Mouse (Mus musculus) C2C12 (cell line): ENCODE measurements around the gene Plekhm2. TPM values are rescaled to one million over a fixed set of nuclear protein-coding genes. Genes with fewer than 3 reads are reported as not detected.

Source experiments
- H3K27me3 ChIP-seq: one replicate; pipeline ENCODE4 v1.6.1; 2011; ENCODE audit not compliant: control insufficient read depth, insufficient read depth, insufficient read length
- H3K36me3 ChIP-seq: one replicate; pipeline ENCODE4 v1.6.1; 2011; ENCODE audit not compliant: control insufficient read depth, insufficient read depth
- H3K4me3 ChIP-seq: one replicate; pipeline ENCODE4 v1.5.1; 2011; ENCODE audit warnings: mild to moderate bottlenecking, control low read depth; ENCODE audit not compliant: poor library complexity, insufficient read depth, severe bottlenecking
- H3K79me2 ChIP-seq: one replicate; pipeline ENCODE4 v1.6.1; 2011; ENCODE audit not compliant: control insufficient read depth, insufficient read depth
- H3K79me3 ChIP-seq: one replicate; pipeline ENCODE4 v1.6.1; 2011; ENCODE audit warnings: low read depth, control low read depth
- H3ac ChIP-seq: one replicate; pipeline ENCODE3; 2011; ENCODE audit warnings: low read depth; ENCODE audit not compliant: control insufficient read depth, insufficient read length
- CEBPB ChIP-seq: IDR thresholded peaks from one replicate; pipeline ENCODE4 v1.6.1; 2011; ENCODE audit warnings: low read depth, mild to moderate bottlenecking, control low read depth, moderate library complexity
- CTCF ChIP-seq: IDR thresholded peaks from one replicate; pipeline ENCODE4 v1.5.1; 2011; ENCODE audit not compliant: control insufficient read depth, insufficient read depth, insufficient read length
- FOSL1 ChIP-seq: IDR thresholded peaks from one replicate; pipeline ENCODE4 v1.8.0; 2011; ENCODE audit warnings: mild to moderate bottlenecking, low read length; ENCODE audit not compliant: poor library complexity, insufficient read depth, severe bottlenecking
- MAX ChIP-seq: IDR thresholded peaks from one replicate; pipeline ENCODE4 v1.6.1; 2011; ENCODE audit warnings: mild to moderate bottlenecking, control low read depth
- MYOD1 ChIP-seq: IDR thresholded peaks from one replicate; pipeline ENCODE4 v1.6.1; 2011; ENCODE audit warnings: low read depth; ENCODE audit not compliant: control insufficient read depth, insufficient read length
- MYOG ChIP-seq: IDR thresholded peaks from one replicate; pipeline ENCODE4 v1.6.1; 2011; ENCODE audit not compliant: control insufficient read depth, insufficient read length; ENCODE audit errors: extremely low read depth
- USF1 ChIP-seq: IDR thresholded peaks from one replicate; pipeline ENCODE4 v1.6.1; 2011; ENCODE audit warnings: low read depth, mild to moderate bottlenecking, control low read depth, moderate library complexity
- long read RNA-seq, 2 experiments: library from polyadenylated mRNA; unstranded; transcript quantifications; one replicate each; pipeline ENCODE4 v2.0.0; 2019 to 2020
- polyA plus RNA-seq: library from polyadenylated mRNA; unstranded; fragments of >200 nt; fragmentation: generic; extraction: Trizol; gene quantifications from one replicate; pipeline ENCODE4 v1.2.1, GENCODE M21; 2012; ENCODE audit warnings: missing spikeins

Plekhm2 gene
- polyA plus RNA-seq, result 13.1 TPM
- long read RNA-seq, experiment 1, partial matches to known transcripts, result 6 of 6 reads
- long read RNA-seq, experiment 1, other reads (novel, unspliced or antisense), result 0 of 6 reads
- long read RNA-seq, experiment 2, partial matches to known transcripts, result 11 of 12 reads
- long read RNA-seq, experiment 2, other reads (novel, unspliced or antisense), result 1 of 12 reads

GRCm38 (mm10) chr4:141664799-141665198, at the start of gene Plekhm2:
TSS of gene Plekhm2 (minus strand) at chr4:141664899.
- Histone ChIP-seq H3K27me3 (no peaks in the 10 kb centered on the region), H3K4me3 (peak within 1 kb of the TSS; percentile 48), H3K36me3 (no peaks in the 10 kb centered on the region), H3K79me2 (peaks cover 14% of the 10 kb centered on the region), H3K79me3 (peaks cover 7% of the 10 kb centered on the region), H3ac (peak within 1 kb of the TSS; percentile 96)
- TF ChIP-seq FOSL1 (no peak), CTCF (no peak), CEBPB (no peak), MYOG (no peak), MYOD1 (no peak), USF1 (no peak), MAX (no peak)

GRCm38 (mm10) chr4:141713598-141714142, 49.0 kb upstream of the Plekhm2 start:
- peaks cover 58% of the 10 kb centered on the region for H3K79me3 ChIP-seq
- H3K4me3 ChIP-seq, result no peak overlapping the region
- peaks cover 83% of the 10 kb centered on the region for H3K79me2 ChIP-seq
- no peak overlapping the region for H3ac ChIP-seq
- no peaks in the 10 kb centered on the region for H3K27me3 ChIP-seq
- H3K36me3 ChIP-seq, result peaks cover 42% of the 10 kb centered on the region
- TF ChIP-seq FOSL1 (no peak), CTCF (no peak), MYOD1 (no peak), CEBPB (no peak), USF1 (no peak), MYOG (no peak), MAX (no peak)

GRCm38 (mm10) chr4:141711250-141711649, 46.6 kb upstream of the Plekhm2 start:
- Histone ChIP-seq H3K27me3 (no peaks in the 10 kb centered on the region), H3K36me3 (peaks cover 54% of the 10 kb centered on the region), H3K79me2 (peaks cover 58% of the 10 kb centered on the region), H3ac (no peak overlapping the region), H3K4me3 (no peak overlapping the region), H3K79me3 (peaks cover 36% of the 10 kb centered on the region)
- TF ChIP-seq FOSL1, result no peak
- TF ChIP-seq CTCF, result no peak
- no peak for TF ChIP-seq CEBPB
- no peak for TF ChIP-seq MYOD1
- TF ChIP-seq USF1, result no peak
- no peak for TF ChIP-seq MAX
- no peak for TF ChIP-seq MYOG

DNA sequence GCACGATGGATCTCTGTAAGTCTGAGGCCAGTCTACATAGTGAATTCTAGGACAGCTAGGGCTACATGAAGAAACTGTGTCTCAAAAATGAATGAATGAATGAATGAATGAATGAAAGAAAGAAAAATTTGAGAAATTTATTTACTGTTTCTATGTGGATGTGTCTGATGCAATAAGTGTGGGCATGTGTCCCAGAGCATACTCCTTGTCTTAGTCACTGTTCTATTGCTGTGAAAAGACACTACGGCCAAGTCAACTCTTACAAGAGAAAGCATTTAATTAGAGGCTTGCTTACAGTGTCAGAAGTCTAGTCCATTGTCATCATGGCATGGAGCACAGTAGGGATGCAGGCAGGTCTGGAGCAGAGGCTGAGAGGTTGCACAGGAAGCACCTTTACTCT, 44.3 kb upstream of the Plekhm2 start:
- Histone ChIP-seq H3K36me3 (peaks cover 67% of the 10 kb centered on the region), H3K79me3 (peaks cover 14% of the 10 kb centered on the region), H3K27me3 (no peaks in the 10 kb centered on the region), H3K4me3 (no peak overlapping the region), H3K79me2 (peaks cover 36% of the 10 kb centered on the region), H3ac (no peak overlapping the region)
- TF ChIP-seq CTCF, result no peak
- no peak for TF ChIP-seq USF1
- TF ChIP-seq CEBPB, result no peak
- TF ChIP-seq MAX, result no peak
- TF ChIP-seq MYOG, result no peak
- TF ChIP-seq MYOD1, result no peak
- no peak for TF ChIP-seq FOSL1

GRCm38 (mm10) chr4:141708005-141708404, 43.3 kb upstream of the Plekhm2 start:
- Histone ChIP-seq H3ac (no peak overlapping the region), H3K79me2 (peaks cover 26% of the 10 kb centered on the region), H3K79me3 (peaks cover 9% of the 10 kb centered on the region), H3K27me3 (no peaks in the 10 kb centered on the region), H3K4me3 (no peak overlapping the region), H3K36me3 (peaks cover 67% of the 10 kb centered on the region)
- TF ChIP-seq MYOD1 (no peak), FOSL1 (no peak), CEBPB (no peak), CTCF (no peak), MAX (no peak)

DNA sequence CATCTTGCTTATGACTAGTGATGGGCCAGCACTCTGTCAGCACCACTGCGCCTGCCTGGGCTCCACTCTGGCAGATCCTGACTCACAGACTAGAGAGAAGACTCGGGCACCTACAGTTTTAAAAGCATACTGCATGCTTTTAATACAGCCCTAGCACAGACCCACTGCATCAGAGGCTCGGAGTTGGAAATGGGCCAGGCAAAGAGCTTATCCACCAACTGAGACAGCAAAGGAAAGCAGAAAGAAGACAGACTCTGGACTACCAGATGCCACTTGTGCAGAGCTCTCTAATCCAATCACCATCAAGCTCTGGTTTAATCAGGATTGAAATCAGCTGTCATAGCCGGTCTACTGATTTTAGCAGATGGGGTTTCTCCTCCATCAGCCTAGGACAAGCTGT, 40.6 kb upstream of the Plekhm2 start:
- Histone ChIP-seq H3K4me3 (no peak overlapping the region), H3K27me3 (no peaks in the 10 kb centered on the region), H3K79me2 (peaks cover 10% of the 10 kb centered on the region), H3K36me3 (peaks cover 75% of the 10 kb centered on the region), H3K79me3 (peaks cover 3% of the 10 kb centered on the region), H3ac (no peak overlapping the region)
- TF ChIP-seq MYOG, result no peak
- TF ChIP-seq CTCF, result no peak
- TF ChIP-seq CEBPB, result no peak
- TF ChIP-seq FOSL1, result no peak
- TF ChIP-seq USF1, result no peak
- no peak for TF ChIP-seq MAX
- no peak for TF ChIP-seq MYOD1
